ENCODE assay signal across 8 mouse cellular contexts in the genomic region with DNA sequence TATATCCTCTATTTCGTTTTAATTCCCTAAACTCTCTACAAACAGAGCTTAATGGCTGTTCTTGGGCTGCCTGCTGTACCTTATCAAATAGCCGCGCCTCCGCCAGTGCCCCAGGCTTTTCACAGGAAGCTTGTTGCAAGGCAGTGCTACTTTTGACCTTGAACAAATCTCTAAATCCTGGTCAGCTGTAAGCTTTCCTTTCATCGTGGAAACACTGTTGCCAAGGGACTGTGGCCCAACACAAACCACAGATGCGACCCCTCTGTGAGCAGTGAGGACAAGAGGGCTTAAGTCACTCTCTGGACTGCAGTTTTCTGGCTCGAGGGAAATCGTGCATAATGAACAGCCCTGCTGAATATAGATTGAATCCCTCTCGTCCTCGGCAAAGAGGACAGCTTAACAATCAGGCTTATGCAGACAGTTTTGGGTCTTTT.
DNase-seq lines count a peak whose midpoint lies in the region; ATAC-seq lines count a peak whose summit lies in the region.

No protein-coding gene starts in this region.

- 18% methylated on average over 10 of the region's 10 CpGs for WGBS in hindbrain, embryonic 15.5 days
- WGBS in midbrain, embryonic 13.5 days: 12% methylated on average over 10 of the region's 10 CpGs

- H3K9me3 ChIP-seq in hindbrain, embryonic 15.5 days: no peaks in the 10 kb centered on the region
- H3K9me3 ChIP-seq in midbrain, embryonic 13.5 days: no peaks in the 10 kb centered on the region

- H3K27me3 ChIP-seq in hindbrain, embryonic 15.5 days: no peaks in the 10 kb centered on the region
- H3K27me3 ChIP-seq in midbrain, embryonic 13.5 days: no peaks in the 10 kb centered on the region

- peak overlapping the region; percentile 42 for H3K27ac ChIP-seq in hindbrain, embryonic 15.5 days (replicated peaks)
- peak overlapping the region; percentile 57 for H3K27ac ChIP-seq in midbrain, embryonic 13.5 days

- no peaks in the 10 kb centered on the region for H3K36me3 ChIP-seq in hindbrain, embryonic 15.5 days
- no peaks in the 10 kb centered on the region for H3K36me3 ChIP-seq in midbrain, embryonic 13.5 days

- peaks cover 16% of the 10 kb centered on the region for H3K4me1 ChIP-seq in hindbrain, embryonic 15.5 days (replicated peaks)
- peaks cover 24% of the 10 kb centered on the region for H3K4me1 ChIP-seq in midbrain, embryonic 13.5 days (replicated peaks)

- peak overlapping the region; percentile 28 for H3K4me2 ChIP-seq in hindbrain, embryonic 15.5 days
- H3K4me2 ChIP-seq in midbrain, embryonic 13.5 days (replicated peaks): peak overlapping the region; percentile 44

- DNase-seq in adrenal gland, adult (ENCODE audit: inconsistent age in 2 of 2, low spot score in 1 of 2): peak; percentile 54 to 78
- no peak for DNase-seq in adrenal gland, postnatal 4 days (ENCODE audit: low spot score in 2 of 2)
- peak; percentile 68 for DNase-seq in embryo, embryonic 10.5 days (ENCODE audit: low spot score)
- no peak for DNase-seq in urinary bladder, postnatal 36 days (ENCODE audit: low spot score in 2 of 2)
- DNase-seq in cerebellum, adult 8-10 months: no peak

- H3K4me3 ChIP-seq in hindbrain, embryonic 15.5 days: no peak overlapping the region
- peak overlapping the region; percentile 18; the same call in 1 of the 2 replicates for H3K4me3 ChIP-seq in midbrain, embryonic 13.5 days (replicated peaks)

- peak; percentile 74; the same call in 1 of the 2 replicates for ATAC-seq in hindbrain, embryonic 15.5 days (ENCODE audit: low FRiP score, low read depth)
- peak; percentile 88 for ATAC-seq in midbrain, embryonic 13.5 days
- no peak for ATAC-seq in erythroblast, adult 5-6 weeks (replicated peaks; ENCODE audit: low FRiP score, poor library complexity, severe bottlenecking)

- peak overlapping the region; percentile 13; the same call in 1 of the 2 replicates for H3K9ac ChIP-seq in hindbrain, embryonic 15.5 days
- no peak overlapping the region for H3K9ac ChIP-seq in midbrain, embryonic 13.5 days (replicated peaks)

Comparison
In these comparisons a context has a peak if more than half of its experiments do, and no peak if none do; other contexts are left out.
1. DNase-seq: peak in adrenal gland, adult (2 of 2) and embryo, embryonic 10.5 days (single experiment); none in adrenal gland, postnatal 4 days (0 of 2), urinary bladder, postnatal 36 days (0 of 2) and cerebellum, adult 8-10 months (single experiment).